Mouse (Mus musculus): ENCODE measurements around the gene Wdr43.

DNA sequence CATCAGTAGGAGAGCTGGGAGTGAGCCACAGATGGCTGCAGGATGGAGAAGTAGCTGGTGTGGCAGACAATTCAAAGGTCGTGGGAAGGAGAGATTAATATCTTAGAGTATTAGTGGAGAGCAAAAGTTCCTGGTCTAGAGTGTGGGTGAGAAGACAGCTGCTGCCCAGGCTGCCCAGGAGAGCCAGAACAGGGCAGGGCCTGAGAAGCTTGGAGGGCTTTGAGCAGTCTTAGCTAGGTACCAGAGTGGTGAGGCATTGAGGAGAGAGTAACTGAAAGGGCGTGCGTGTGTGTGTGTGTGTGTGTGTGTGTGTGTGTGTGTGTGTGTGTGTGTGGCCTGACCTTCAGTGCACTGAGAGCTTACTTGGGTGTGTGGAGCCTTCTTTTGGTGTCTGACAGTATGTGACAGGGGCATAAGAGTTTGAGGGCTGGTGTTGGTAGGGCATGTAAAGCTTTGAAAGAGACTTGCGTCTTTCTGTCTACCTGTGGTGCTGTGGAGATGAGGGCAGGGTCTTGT is 22.1 kb downstream of the Wdr43 start:
- TF ChIP-seq CTCF (IDR thresholded peaks at IDR 0.05; ENCODE audit: low read depth) (no peak), EP300 (IDR thresholded peaks at IDR 0.05; ENCODE audit: low read depth) (no peak)

All from heart, postnatal 0 days (tissue).